Mouse (Mus musculus) kidney, embryonic 16.5 days (tissue): ENCODE results near the gene Qpctl. TPM values are rescaled to one million over a fixed set of nuclear protein-coding genes. Genes with fewer than 3 reads are reported as not detected.
A peak's percentile ranks its signal among the peaks of the same experiment; 100 is the strongest.

Source experiments
- microRNA counts: library from miRNA; unstranded; fragments of <30 nt; microRNA quantifications from one replicate; lab custom pipeline; 2016
- microRNA-seq: library from miRNA; unstranded; fragments of <30 nt; microRNA quantifications from one replicate; pipeline ENCODE4, GENCODE M21; 2016
- polyA plus RNA-seq: library from polyadenylated mRNA; unstranded; fragments of >200 nt; fragmentation: Nextera tagmentation; extraction: Ambion mirVana; gene quantifications from 2 replicates; pipeline ENCODE4 v1.2.1, GENCODE M21; 2015

Qpctl gene
- polyA plus RNA-seq, 1 experiment from 2014 or later = 15.1 TPM

MicroRNAs within 50 kb of the gene (microRNA counts, 519-probe panel; counts per million panel counts)
- 1,483 counts per million, percentile 41 among the panel's probes with 10 or more counts for microRNA mmu-miR-330 (lab: Ali Mortazavi, UCI)

Small RNAs within 50 kb of the gene (microRNA-seq; reads per million reads assigned to microRNA genes)
- 200 reads per million, percentile 64 among the genes with 10 or more reads in this experiment for gene Mir330

Other genes starting within 250 kb of the Qpctl start
- gene Ccdc61, start 238.9 kb downstream of the Qpctl start, polyA plus RNA-seq = 30.8 and 31.7 TPM in 2 replicates
- 0.67 and 0.77 TPM in 2 replicates for gene Nova2, start 223.4 kb downstream of the Qpctl start, polyA plus RNA-seq
- not detected in 2 replicates for gene Nanos2, start 161.9 kb downstream of the Qpctl start, polyA plus RNA-seq
- gene Mypop, start 158.0 kb downstream of the Qpctl start, polyA plus RNA-seq = 3.3 and 4.0 TPM in 2 replicates
- 21.4 and 23.5 TPM in 2 replicates for gene Irf2bp1, start 145.2 kb downstream of the Qpctl start, polyA plus RNA-seq
- 0.35 and 0.75 TPM in 2 replicates for gene Foxa3, start 125.8 kb downstream of the Qpctl start, polyA plus RNA-seq
- gene Sympk, start 124.9 kb downstream of the Qpctl start, polyA plus RNA-seq = 34.0 and 35.6 TPM in 2 replicates
- gene Rsph6a, start 94.6 kb downstream of the Qpctl start, polyA plus RNA-seq = not detected in 2 replicates
- gene Dmwd, start 73.1 kb downstream of the Qpctl start, polyA plus RNA-seq = 15.5 and 16.8 TPM in 2 replicates
- 17.2 and 27.5 TPM in 2 replicates for gene Dmpk, start 65.4 kb downstream of the Qpctl start, polyA plus RNA-seq
- gene Six5, start 54.7 kb downstream of the Qpctl start, polyA plus RNA-seq = 9.5 and 10.5 TPM in 2 replicates
- gene Gm4969, start 30.9 kb downstream of the Qpctl start, polyA plus RNA-seq = 3.2 and 4.3 TPM in 2 replicates
- 18.4 and 20.3 TPM in 2 replicates for gene Fbxo46, start 29.4 kb downstream of the Qpctl start, polyA plus RNA-seq
- 137 and 141 TPM in 2 replicates for gene Snrpd2, start 431 bp upstream of the Qpctl start, polyA plus RNA-seq
- 0.37 and 0.60 TPM in 2 replicates for gene Gipr, start 16.8 kb upstream of the Qpctl start, polyA plus RNA-seq
- 12.0 and 14.5 TPM in 2 replicates for gene Eml2, start 27.1 kb upstream of the Qpctl start, polyA plus RNA-seq
- gene Gpr4, start 63.2 kb upstream of the Qpctl start, polyA plus RNA-seq = 4.0 and 4.3 TPM in 2 replicates
- 42.9 and 44.6 TPM in 2 replicates for gene Opa3, start 79.0 kb upstream of the Qpctl start, polyA plus RNA-seq
- gene Vasp, start 122.5 kb upstream of the Qpctl start, polyA plus RNA-seq = 81.0 and 86.9 TPM in 2 replicates
- 0.22 TPM in 1 of 2 replicates, not detected in the other for gene Ppm1n, start 130.8 kb upstream of the Qpctl start, polyA plus RNA-seq
- gene Rtn2, start 133.3 kb upstream of the Qpctl start, polyA plus RNA-seq = 8.0 and 9.4 TPM in 2 replicates
- 0.17 and 0.22 TPM in 2 replicates for gene Fosb, start 160.8 kb upstream of the Qpctl start, polyA plus RNA-seq
- 81.8 and 86.1 TPM in 2 replicates for gene Ercc1, start 195.5 kb upstream of the Qpctl start, polyA plus RNA-seq
- gene Cd3eap, start 210.2 kb upstream of the Qpctl start, polyA plus RNA-seq = 25.0 and 27.7 TPM in 2 replicates
- 3.3 and 4.0 TPM in 2 replicates for gene Ppp1r13l, start 210.5 kb upstream of the Qpctl start, polyA plus RNA-seq
- gene Ercc2, start 232.7 kb upstream of the Qpctl start, polyA plus RNA-seq = 16.7 and 19.0 TPM in 2 replicates